Mouse (Mus musculus): Measurements from ENCODE around the gene Gm21773.
"Not testable (repeated sequence)": the region's sequence is repeated elsewhere in the genome, so short reads cannot be mapped to it uniquely, and the experiment has no call there.

Gm21773 gene

DNA sequence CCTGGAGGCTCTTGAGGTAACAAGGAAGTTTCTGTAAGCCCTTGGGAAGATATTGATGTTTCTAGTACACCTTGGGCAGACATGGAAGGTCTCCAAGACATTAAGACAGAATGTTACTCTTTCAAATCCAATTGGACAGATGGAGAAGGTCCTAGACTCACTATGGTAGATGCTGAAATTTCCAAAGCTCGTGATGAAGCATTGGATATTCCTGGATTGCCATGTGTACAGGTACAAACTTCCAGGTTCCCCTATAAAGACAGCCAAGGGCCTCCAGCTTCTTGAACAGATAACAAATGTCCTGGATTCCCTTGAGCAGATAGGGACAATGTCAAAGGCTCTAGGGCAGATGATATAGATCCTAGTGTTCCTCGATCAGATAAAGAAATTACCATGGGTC, at the start of gene Gm21773:
TSS of gene Gm21773 (minus strand) at position 101 of the 400 bp plus-strand sequence.
- DNase-seq = not testable (repeated sequence)
